Mouse (Mus musculus) megakaryocyte, embryonic 14.5 days (primary cell): ENCODE measurements around the gene Rbm4. TPM values are rescaled to one million over a fixed set of nuclear protein-coding genes. Genes with fewer than 3 reads are reported as not detected.
"Not testable (repeated sequence)": the region's sequence is repeated elsewhere in the genome, so short reads cannot be mapped to it uniquely, and the experiment has no call there.

Source experiments
- H3K27me3 ChIP-seq: replicated peaks from 2 replicates; pipeline ENCODE3; 2012; ENCODE audit warnings: inconsistent platforms
- H3K36me3 ChIP-seq: replicated peaks from 2 replicates; pipeline ENCODE3; 2012; ENCODE audit warnings: low read length, inconsistent platforms, mixed read lengths
- H3K4me1 ChIP-seq: 2 replicates; pipeline ENCODE4 v1.6.1; 2012; ENCODE audit warnings: inconsistent platforms
- H3K4me3 ChIP-seq: replicated peaks from 2 replicates; pipeline ENCODE3; 2012; ENCODE audit warnings: moderate library complexity, mild to moderate bottlenecking, inconsistent platforms
- H3K9me3 ChIP-seq: 2 replicates; pipeline ENCODE4 v1.6.1; 2012; ENCODE audit warnings: inconsistent platforms
- FLI1 ChIP-seq: IDR thresholded peaks from 2 replicates; pipeline ENCODE4 v1.6.1; 2012; ENCODE audit warnings: low read length, inconsistent platforms, mixed read lengths
- GATA1 ChIP-seq: IDR thresholded peaks from 3 replicates; pipeline ENCODE4 v1.6.1; 2012; ENCODE audit warnings: mixed read lengths, low read length, inconsistent platforms, borderline replicate concordance
- polyA plus RNA-seq: library from polyadenylated mRNA; stranded (reverse); fragments of >175 nt; gene quantifications from 2 replicates; pipeline ENCODE4 v1.2.3, GENCODE M21; 2012; ENCODE audit warnings: low replicate concordance; ENCODE audit not compliant: insufficient read depth

The Rbm4 gene
- polyA plus RNA-seq, 1 experiment, result 20.1 TPM

DNA sequence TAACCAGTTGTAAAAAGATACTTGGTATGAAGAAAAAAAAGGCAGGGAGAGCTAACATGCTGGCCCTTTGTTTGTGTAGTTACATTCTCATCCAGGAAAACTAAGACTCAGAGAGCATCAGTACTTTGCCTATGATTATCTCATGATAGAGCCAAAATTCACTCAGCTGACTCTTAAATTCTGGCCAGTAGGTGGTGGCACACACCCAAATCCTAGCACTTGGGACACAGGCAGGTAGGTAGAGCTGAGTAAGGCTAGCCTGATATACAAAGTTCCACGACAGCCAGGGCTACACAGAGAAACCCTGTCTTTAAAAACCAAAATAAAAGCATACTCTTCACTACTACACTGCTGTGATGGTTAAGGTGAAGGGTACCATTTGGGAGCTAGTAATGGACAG is 30.8 kb downstream of the Rbm4 start:
- peaks cover 85% of the 10 kb centered on the region for H3K36me3 ChIP-seq
- no peak overlapping the region for H3K4me3 ChIP-seq
- H3K9me3 ChIP-seq, result no peaks in the 10 kb centered on the region
- no peaks in the 10 kb centered on the region for H3K27me3 ChIP-seq
- peaks cover 22% of the 10 kb centered on the region for H3K4me1 ChIP-seq
- no peak for TF ChIP-seq FLI1
- no peak for TF ChIP-seq GATA1

DNA sequence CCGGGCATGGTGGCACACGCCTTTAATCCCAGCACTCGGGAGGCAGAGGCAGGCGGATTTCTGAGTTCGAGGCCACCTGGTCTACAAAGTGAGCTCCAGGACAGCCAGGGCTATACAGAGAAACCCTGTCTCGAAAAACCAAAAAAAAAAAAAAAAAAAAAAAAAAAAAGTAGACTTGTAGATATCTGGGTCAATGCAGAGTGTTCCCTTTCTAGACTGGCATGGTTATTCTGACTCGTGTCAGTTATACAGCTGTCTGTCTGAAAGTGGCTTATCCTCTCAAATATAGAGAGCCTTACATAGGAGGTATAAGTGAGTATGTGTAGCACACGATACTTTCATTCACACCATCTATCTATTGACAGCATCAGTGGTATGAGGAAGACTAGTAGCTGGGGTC is 33.2 kb downstream of the Rbm4 start:
- Histone ChIP-seq H3K36me3 (peaks cover 65% of the 10 kb centered on the region), H3K4me1 (peaks cover 40% of the 10 kb centered on the region)
- H3K9me3 ChIP-seq, H3K4me3 ChIP-seq, H3K27me3 ChIP-seq: not testable (repeated sequence)

DNA sequence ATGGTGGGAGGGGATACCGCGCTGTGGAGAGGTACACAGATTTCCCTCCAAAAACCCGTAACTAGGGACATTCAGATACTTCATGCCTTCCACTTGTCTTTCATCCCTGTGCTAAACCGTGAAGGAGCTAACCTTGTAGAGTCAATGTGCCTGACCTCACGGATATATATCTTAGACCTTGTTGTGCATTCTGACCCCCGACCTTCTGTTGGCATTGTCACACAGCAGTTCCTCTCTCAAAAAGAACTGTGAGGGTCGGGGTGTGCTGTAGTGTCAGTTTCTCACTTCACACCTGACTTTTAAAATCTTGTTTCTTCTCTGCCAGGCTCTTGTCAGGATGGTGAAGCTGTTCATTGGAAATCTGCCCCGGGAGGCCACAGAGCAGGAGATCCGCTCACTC is 36.8 kb downstream of the Rbm4 start:
- Histone ChIP-seq H3K36me3 (peaks cover 29% of the 10 kb centered on the region), H3K9me3 (no peaks in the 10 kb centered on the region), H3K4me3 (peak overlapping the region; percentile 94), H3K4me1 (peaks cover 45% of the 10 kb centered on the region), H3K27me3 (peaks cover 8% of the 10 kb centered on the region)
- TF ChIP-seq FLI1 (no peak), GATA1 (no peak)

DNA sequence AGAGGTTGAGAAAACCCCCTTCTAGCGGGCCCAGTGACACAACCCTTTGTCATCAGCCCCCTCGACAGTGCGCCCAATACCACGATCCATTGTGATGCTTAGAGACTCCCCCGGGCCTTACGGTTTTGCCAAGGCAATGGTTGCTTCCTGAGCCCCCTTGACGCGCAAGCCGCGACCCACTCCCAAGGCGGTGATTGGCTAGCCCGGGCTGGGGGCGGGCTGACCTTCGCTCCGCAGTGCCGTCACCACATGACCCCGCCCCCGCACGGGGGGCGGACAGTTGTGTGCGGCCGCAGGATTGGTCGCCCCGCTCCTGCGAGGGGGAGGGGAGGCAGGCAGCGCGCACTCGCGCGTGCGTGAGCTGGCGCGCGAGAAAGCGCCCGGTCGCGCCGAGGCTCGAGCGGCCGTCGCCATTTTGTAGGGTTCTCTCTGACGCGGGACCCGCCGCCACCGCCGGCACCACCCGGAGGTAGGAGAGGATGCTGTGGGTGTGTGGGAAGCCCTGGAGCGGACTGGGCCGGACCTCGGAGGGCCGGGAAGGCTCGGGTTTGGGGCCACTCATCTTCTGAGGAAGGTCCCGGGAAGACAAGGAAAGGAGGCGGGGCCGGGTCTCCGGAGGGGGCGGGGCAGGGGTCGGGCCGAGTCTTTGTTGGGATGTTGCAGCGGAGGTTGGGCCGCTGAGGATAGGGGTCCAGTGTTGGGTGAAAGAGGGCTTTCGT is 37.3 kb downstream of the Rbm4 start, which contains the start of gene Rbm4b:
Gene Rbm4b (plus strand): TSS at position 305 of the 719 bp plus-strand sequence.
- H3K4me1 ChIP-seq, result peaks cover 43% of the 10 kb centered on the region
- H3K36me3 ChIP-seq, result peaks cover 23% of the 10 kb centered on the region
- TF ChIP-seq GATA1, result no peak
- no peak for TF ChIP-seq FLI1
- H3K9me3 ChIP-seq, result no peaks in the 10 kb centered on the region
- H3K27me3 ChIP-seq, result peaks cover 13% of the 10 kb centered on the region
- H3K4me3 ChIP-seq, result peak within 1 kb of the TSS; percentile 94

DNA sequence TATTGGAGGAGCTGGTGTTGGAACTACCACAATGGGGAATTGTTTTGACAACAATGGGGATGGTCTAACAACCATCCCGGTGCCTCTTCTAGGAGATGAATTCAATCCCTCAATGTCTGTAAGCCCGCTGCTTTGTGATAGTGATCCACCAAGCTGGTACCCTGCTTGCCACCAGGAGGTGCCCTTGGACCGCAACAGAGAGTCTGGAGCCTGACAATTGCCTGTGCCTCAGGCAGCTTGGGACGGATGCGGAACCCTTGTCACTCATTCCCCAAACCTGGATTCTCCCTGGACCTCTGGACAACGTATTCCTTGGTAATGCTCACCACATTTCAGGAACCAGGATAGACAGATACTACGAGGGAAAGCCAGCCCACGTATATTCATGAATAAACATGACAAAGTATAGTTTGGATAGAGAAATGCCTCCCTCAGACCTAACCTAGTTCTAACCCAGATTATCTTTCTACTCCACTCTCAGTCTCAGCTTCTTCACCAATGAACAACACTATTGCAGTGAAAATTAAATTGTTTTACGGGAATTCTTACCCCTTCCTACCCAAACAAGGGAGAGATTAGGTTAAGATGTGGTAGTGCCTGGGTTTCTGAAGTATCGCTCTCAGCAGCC is 38.0 kb downstream of the Rbm4 start:
- no peaks in the 10 kb centered on the region for H3K9me3 ChIP-seq
- TF ChIP-seq GATA1, result no peak
- TF ChIP-seq FLI1, result no peak
- peak overlapping the region; percentile 94 for H3K4me3 ChIP-seq
- H3K27me3 ChIP-seq, result peaks cover 17% of the 10 kb centered on the region
- H3K36me3 ChIP-seq, result peaks cover 16% of the 10 kb centered on the region
- H3K4me1 ChIP-seq, result peaks cover 40% of the 10 kb centered on the region

DNA sequence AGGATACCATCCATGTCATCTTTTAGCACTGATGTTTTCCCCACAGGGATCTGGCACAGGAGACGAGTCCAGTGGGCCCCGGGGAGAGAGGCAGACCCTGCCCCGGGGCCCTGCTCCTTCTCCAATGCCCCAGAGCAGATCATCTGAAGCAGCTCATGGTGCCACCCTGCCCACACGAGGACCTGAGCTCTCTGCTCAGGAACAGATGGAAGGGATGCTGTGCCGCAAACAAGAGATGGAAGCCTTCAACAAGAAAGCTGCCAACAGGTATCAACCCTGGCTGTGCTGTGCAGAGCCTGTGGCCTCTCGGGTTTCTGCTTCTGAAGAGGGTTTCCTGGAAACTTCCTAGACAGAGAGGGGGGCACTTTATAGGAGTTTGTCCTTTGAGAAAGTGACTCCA is 43.7 kb downstream of the Rbm4 start:
- TF ChIP-seq FLI1 (no peak), GATA1 (no peak)
- Histone ChIP-seq H3K4me1 (0 out of 2 replicates have a peak, but pooled peaks cover 7% of the 10 kb centered on the region), H3K36me3 (no peaks in the 10 kb centered on the region), H3K4me3 (no peak overlapping the region), H3K27me3 (peaks cover 28% of the 10 kb centered on the region), H3K9me3 (no peaks in the 10 kb centered on the region)

DNA sequence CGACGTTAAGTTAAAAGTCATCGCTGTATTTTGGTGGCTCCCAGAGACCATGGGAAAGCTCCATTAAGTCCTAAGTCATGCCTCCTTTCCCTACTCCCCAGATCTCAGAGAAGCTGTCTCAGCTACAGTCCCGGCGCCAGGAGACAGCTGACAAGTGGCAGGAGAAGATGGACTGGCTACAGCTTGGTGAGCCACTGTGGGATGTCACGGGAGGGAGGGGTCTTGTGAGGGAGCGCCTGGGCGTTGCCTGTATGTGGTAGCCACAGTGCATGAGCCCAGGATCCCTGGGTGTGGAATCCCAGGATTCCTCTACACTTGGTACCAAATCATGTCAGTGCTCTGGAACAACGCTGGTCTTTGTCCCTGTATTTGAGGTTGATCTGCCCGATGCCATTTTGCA is 45.2 kb downstream of the Rbm4 start:
- TF ChIP-seq GATA1 (no peak), FLI1 (no peak)
- Histone ChIP-seq H3K4me3 (no peak overlapping the region), H3K4me1 (0 out of 2 replicates have a peak, but pooled peaks cover 5% of the 10 kb centered on the region), H3K36me3 (no peaks in the 10 kb centered on the region), H3K27me3 (peaks cover 27% of the 10 kb centered on the region), H3K9me3 (no peaks in the 10 kb centered on the region)

DNA sequence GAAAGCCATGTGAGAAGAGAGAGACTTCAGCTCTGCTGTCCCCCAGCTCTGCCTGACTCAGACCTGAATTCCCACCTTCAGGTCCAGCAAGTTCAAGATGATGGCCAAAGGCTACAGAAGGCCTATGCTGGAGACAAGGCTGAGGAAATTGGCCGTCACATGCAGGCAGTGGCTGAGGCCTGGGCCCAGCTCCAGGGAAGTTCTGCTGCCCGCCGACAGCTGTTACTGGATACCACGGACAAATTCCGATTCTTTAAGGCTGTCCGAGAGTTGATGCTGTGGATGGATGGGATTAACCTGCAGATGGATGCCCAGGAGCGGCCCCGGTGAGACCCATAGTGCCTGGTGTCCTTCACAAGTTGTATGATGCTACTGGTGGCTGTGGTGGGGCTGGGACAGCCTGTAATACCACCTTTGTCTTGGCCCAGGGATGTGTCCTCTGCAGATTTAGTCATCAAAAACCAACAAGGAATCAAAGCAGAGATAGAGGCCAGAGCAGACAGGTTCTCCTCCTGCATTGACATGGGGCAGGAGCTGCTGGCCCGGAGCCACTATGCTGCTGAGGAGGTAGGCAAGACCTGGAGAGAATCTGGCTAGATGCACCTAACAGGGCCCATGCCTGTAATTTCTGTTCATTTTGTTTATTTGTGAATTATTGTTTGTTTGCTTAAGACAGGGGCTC is 45.9 kb downstream of the Rbm4 start:
- TF ChIP-seq GATA1, result no peak
- H3K4me1 ChIP-seq, result no peaks in the 10 kb centered on the region
- no peaks in the 10 kb centered on the region for H3K36me3 ChIP-seq
- no peaks in the 10 kb centered on the region for H3K9me3 ChIP-seq
- no peak overlapping the region for H3K4me3 ChIP-seq
- H3K27me3 ChIP-seq, result peaks cover 25% of the 10 kb centered on the region

DNA sequence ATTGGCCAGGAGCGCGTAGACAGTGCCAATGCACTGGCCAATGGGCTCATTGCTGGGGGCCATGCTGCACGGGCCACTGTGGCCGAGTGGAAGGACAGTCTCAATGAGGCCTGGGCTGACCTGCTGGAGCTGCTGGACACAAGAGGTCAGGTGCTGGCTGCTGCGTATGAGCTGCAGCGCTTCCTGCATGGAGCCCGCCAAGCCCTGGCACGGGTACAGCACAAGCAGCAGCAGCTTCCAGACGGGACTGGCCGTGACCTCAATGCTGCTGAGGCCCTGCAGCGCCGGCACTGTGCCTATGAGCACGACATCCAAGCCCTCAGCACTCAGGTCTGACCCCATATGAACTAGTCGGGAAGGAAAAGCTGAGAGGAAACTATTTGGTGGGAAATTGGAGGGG is 47.1 kb downstream of the Rbm4 start:
- Histone ChIP-seq H3K9me3 (no peaks in the 10 kb centered on the region), H3K27me3 (peaks cover 18% of the 10 kb centered on the region), H3K4me3 (no peak overlapping the region), H3K36me3 (no peaks in the 10 kb centered on the region), H3K4me1 (peaks cover under 1% of the 10 kb centered on the region; the same call in 1 of the 2 replicates)
- TF ChIP-seq GATA1 (no peak), FLI1 (no peak)

DNA sequence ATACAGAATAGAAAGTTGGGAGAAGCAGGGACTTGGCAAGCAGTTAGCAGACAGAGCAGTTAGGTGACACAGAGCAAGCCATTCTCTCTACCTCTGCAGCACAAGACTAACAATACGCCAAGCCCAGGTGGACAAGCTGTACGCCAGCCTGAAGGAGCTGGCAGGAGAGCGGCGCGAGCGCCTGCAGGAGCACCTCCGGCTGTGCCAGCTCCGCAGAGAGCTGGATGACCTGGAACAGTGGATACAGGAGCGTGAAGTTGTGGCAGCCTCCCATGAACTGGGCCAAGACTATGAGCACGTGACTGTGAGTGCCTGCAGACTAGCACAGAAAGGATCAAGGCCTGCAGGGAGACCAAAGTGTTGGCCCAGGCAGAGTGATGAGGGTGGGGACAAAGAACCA is 48.0 kb downstream of the Rbm4 start:
- peaks cover 3% of the 10 kb centered on the region; the same call in 1 of the 2 replicates for H3K4me1 ChIP-seq
- H3K4me3 ChIP-seq, result no peak overlapping the region
- no peaks in the 10 kb centered on the region for H3K9me3 ChIP-seq
- H3K27me3 ChIP-seq, result peaks cover 18% of the 10 kb centered on the region
- H3K36me3 ChIP-seq, result no peaks in the 10 kb centered on the region
- TF ChIP-seq GATA1 (no peak), FLI1 (no peak)
